Mouse (Mus musculus) CD4-positive helper T cell, adult 2 months (primary cell): Measurements from ENCODE around the gene Ccr8.
"Not testable (repeated sequence)": the region's sequence is repeated elsewhere in the genome, so short reads cannot be mapped to it uniquely, and the experiment has no call there.

Source experiments
- DNase-seq: peaks from one replicate; pipeline ENCODE4 v3.0.0-alpha.2; 2012; ENCODE audit warnings: low read depth, missing footprints, low spot score

Ccr8 gene

GRCm38 (mm10) chr9:120089125-120089524, 2.8 kb upstream of the Ccr8 start:
- no peak for DNase-seq

- peak; percentile 78 for DNase-seq
These were observed 828 bp upstream of the Ccr8 start for GRCm38 (mm10) chr9:120091086-120091485.

DNA sequence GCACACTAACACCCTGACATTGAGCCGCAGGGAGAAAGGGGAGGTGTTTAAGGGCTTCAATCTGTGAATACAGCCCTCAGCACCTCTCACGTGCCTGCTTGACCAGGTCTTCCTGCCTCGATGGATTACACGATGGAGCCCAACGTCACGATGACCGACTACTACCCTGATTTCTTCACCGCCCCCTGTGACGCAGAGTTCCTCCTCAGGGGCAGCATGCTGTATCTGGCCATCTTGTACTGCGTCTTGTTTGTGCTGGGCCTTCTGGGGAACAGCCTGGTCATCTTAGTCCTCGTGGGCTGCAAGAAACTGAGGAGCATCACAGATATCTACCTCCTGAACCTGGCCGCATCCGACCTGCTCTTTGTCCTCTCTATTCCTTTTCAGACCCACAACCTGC, 1.8 kb downstream of the Ccr8 start:
- DNase-seq: no peak

GRCm38 (mm10) chr9:120095886-120096285, 4.0 kb downstream of the Ccr8 start:
- peak; percentile 67 for DNase-seq

DNA sequence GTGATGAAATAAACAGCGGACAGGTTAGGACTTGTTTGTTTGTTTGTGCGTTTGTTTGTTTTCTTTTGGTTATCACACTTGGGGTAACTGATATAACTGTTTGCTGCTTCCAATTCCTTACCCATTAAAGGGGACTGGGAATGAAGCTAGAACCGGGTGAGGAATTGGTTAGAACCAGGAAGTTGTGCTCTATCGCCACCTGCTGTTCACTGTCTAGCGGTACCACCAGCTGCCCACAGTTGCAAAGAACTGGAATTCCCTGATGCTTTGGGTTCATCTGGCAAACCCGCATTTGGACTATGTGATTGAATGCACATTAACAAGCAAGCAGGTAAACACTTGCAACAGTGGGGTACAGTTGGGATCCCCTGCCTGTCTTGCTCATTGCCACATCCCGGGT, 6.8 kb downstream of the Ccr8 start:
- DNase-seq: peak; percentile 58

DNA sequence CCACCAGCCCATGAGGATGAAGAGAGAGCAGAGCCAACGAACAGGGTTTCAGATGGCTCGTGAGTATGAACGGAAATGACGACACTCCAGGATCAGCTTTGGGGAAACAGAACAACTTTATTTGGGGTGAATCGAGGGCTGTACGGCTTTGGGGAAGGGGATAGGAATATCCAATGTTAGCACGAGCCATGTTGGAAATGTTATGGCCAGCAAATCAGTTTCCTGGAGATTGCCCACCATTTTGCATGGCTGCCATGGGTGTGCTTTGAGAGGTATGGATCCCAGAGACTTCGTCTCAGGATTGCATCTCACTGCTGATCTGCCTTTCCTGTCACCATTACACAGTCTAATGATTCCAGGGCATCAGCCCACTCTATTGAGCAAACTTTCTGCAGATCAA, 7.4 kb downstream of the Ccr8 start:
- no peak for DNase-seq

DNA sequence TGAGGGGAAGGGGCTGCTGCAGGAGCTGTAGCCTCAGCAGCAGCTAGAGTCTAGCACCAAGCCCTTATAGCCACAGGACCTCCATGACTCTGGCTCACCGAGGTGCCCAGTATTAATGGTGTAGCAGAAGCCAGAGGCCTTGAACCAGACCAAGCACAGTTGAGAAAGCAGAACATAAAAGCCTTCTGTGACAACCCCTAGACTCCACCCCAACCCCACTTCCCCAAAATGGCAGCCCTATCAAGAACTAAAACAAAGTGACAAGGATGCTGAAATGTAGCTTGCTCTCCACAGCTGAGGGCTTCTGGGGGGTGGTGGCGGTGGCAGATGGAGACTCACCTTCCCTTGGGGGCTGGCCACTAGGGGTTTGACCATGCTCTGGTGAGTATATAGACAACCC, 9.3 kb downstream of the Ccr8 start:
- no peak for DNase-seq

GRCm38 (mm10) chr9:120108953-120109352, 17.0 kb downstream of the Ccr8 start:
- not testable (repeated sequence) for DNase-seq

DNA sequence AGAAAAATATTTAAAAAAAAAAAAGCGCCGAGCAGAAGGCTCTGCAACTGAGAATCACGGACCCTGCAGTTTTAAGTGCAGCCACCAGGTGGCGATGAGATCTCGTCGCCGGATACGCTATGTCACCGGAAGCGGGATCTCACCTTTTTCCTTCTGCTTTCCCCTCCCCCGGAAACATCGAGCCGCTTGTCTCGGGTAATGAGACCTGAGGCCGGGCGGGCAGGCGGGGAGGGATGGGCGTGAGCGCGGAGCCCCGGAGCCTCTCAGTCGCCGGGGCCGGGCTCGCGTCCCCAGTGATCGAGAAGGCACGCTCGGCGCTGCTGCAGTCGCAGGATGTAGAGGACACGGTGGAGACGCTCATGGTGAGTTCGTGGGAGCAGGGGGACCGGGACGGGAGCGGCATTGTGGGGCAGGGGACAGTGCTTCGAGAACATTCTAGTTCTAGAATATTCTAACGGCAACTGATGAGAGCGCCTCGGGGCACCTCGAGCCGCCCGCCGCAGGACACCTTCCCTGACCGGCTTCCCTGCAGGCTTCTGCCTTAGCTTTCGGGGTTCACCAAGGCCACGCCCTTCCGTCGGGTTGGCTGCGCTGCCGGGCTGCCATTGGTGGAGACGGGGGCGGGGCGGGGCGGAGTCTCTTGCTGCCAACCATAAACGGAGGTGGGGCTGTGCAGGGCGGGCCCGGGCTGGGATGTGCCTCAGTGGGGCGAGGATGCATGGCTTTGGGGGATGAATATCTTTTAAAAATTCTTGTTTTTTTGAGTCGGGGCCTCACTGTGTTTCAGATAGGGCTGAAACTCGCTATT, 18.5 kb downstream of the Ccr8 start, which contains the start of gene Slc25a38:
Gene Slc25a38 (plus strand): TSS at position 164 of the 808 bp plus-strand sequence.
- peak; percentile 95 for DNase-seq

GRCm38 (mm10) chr9:120111156-120111945, 19.4 kb downstream of the Ccr8 start:
- no peak for DNase-seq

DNA sequence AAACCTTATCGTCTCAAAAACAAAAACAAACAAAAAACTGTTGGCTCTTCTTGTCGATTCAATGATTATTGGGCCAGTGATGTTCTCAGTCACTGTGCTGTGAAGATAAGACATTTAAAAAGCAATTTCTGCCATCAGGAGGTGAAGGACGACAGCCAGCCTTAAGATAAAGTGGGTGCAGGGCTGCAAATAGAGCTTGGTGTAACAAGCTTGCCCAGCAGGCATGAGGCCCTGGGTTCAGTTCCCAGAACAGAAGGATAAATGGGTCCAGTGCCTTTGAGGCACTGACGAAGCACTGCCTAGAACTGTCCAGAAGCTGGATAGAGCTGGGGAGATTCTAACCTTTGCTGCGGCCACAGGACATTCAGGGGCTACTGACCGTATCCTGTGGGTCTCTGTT, 20.6 kb downstream of the Ccr8 start:
- DNase-seq: no peak

- no peak for DNase-seq
These were observed 21.5 kb downstream of the Ccr8 start for GRCm38 (mm10) chr9:120113456-120113855.

DNA sequence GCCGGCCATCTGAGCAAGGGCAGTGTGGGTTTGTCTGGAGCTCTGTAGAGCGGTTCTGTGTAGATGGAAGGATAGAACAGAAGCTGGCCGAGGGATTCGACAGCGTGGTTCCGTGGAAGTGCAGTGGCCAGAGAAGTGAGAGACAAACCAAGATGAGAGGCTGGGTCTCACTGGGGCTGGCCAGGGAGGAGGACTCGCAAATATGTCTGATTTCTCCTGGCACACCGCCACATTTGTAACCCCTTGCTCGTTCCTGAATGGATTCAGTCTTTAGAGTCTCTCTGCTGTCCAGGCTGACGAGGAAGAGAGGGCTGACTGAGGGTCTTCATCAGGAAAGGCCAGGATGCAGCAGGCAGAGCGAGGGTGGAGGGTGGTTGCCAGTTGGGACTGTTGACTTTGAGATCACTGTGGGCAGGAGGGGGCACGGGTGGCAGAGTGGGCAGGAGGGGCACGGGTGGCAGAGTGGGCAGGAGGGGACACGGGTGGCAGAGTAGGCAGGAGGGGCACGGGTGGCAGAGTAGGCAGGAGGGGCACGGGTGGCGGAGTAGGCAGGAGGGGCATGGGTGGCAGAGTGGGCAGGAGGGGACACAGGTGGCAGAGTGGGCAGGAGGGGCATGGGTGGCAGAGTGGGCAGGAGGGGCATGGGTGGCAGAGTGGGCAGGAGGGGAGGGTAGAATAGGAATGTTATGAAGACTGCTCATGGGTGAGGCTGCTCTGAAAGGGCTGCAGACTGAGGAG, 22.3 kb downstream of the Ccr8 start:
- no peak for DNase-seq

GRCm38 (mm10) chr9:120114789-120115151, 22.9 kb downstream of the Ccr8 start:
- no peak for DNase-seq

DNA sequence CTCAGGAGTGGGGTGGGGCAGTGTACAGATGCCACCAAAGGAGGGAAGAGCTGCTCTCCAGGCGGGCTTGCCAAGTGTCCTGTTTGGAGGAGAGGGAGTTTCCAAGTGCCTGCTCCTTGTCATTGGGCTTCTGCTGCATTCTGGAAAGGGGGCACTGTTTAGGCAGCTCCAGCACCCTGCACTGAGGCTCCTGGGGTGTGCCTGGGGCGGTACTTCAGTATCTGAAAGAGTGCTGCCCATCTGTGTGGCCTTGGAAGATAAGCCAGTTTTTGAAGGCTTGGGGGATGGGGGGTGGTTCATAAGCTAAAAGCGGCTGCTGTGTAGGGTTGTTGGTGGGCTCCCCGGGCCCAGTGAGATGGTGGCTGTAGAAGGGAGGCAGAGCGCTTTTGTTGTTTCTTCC, 23.7 kb downstream of the Ccr8 start:
- no peak for DNase-seq

- no peak for DNase-seq
These were observed 24.3 kb downstream of the Ccr8 start for GRCm38 (mm10) chr9:120116184-120116624.

GRCm38 (mm10) chr9:120118212-120118611, 26.3 kb downstream of the Ccr8 start:
- DNase-seq: no peak

- DNase-seq: no peak
These were observed 28.6 kb downstream of the Ccr8 start for GRCm38 (mm10) chr9:120120503-120120902.

GRCm38 (mm10) chr9:120126868-120127267, 35.0 kb downstream of the Ccr8 start:
- no peak for DNase-seq

DNA sequence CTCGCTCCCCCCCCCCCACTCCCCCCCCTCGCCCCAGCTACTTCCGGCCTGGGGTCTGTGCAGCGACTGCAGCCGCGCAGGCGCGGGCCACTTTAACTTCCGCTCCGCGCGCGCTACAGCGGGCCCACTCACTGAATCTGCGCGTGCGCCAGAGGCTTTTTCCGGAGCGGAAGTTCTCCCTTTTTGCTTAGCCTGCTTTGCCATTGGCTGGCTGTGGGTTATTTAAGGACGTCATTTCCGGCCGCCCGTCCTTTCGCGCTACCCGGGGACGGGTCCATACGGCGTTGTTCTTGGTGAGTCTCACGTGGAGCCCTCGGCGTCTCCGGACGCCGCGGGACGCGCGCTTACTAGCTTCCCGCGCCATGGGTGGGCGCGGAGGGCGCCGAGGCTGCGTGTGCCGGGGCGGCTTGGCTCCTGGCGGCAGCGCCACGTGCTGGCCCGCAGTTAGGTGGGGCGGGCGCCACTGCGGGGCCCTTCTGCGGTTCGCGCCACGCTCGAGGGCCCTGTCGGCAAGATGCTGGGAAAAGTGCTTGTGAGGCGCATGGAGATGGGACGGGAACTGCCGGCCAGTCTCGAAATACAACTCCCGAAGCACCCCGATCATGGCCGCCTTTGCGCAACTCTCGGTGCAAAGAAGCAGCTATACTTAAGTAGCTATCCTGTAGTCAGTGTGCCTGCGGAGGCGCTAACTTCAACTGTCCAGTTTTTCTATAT, 35.8 kb downstream of the Ccr8 start, which contains the start of gene Rpsa:
Gene Rpsa (plus strand): TSS at position 152 of the 714 bp plus-strand sequence.
- DNase-seq: peak; percentile 99

- DNase-seq: peak; percentile 33
These were observed 37.4 kb downstream of the Ccr8 start for GRCm38 (mm10) chr9:120129276-120129675.
